Mouse (Mus musculus) MEL-GATA-1-ER (cell line): ENCODE measurements around the gene Aup1.

Experiments used
- DNase-seq: peaks from one replicate; pipeline ENCODE4 v3.0.0-alpha.2; 2012; ENCODE audit warnings: low read depth; ENCODE audit errors: extremely low read depth

Aup1 gene

DNA sequence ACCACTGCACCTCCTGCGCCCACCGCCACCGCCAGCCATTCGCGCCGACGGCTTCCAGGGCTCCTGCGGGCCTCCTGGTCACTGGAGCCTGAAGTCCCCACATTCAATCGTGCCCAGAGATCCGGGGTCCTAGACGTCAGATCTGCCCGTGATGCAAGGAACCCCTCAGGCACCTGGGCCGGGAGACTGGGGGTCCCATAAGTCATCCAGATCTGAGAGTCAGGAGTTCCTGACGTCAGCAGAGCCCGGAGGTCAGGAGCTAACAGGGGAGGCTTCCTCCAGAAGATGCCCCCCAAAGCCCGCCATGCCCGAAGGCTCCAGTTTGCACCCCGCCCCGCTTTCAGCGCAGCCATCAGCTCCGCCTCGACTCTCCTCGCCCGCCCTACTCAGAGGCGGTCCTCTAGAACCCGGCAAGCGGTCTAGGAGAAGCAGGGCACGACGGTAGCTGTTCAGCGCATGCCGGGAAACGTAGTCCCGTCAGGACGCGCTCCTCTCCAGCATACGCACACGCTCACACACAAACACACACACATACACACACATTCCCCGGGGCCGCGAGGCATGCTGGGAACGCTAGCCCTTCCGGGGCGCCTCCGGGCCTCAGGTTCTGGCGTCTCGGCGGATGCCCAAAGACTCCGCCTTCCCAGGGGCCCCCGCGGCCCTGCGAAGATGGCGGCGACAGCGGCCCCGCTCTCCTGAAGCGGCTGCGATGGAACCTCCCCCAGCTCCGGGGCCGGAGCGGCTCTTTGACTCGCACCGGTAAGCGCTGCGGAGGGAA lies at the start of gene Aup1:
TSS of gene Aup1 (plus strand) at position 448 of the 778 bp plus-strand sequence.
- peak; percentile 96 for DNase-seq

DNA sequence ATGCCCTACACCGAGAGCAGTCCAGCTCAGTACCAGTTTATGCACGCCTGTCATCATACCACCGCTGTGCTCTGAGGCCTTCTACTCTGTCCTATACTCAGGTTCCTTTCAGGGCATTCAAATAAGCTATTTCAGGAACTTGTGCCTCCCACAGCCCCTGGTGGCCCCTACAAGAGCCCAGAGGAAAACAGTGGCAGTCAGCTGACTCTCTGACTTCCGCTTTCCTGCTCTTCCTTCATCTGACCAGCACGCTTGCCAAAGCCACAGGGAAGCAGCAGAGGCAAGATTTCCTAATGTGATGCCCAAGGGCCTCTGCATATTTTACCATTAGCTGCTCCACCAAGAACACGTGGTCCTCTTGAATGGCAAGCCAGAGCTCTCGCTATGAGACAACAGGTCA lies 49.4 kb upstream of the Aup1 start:
- DNase-seq: peak; percentile 77

DNA sequence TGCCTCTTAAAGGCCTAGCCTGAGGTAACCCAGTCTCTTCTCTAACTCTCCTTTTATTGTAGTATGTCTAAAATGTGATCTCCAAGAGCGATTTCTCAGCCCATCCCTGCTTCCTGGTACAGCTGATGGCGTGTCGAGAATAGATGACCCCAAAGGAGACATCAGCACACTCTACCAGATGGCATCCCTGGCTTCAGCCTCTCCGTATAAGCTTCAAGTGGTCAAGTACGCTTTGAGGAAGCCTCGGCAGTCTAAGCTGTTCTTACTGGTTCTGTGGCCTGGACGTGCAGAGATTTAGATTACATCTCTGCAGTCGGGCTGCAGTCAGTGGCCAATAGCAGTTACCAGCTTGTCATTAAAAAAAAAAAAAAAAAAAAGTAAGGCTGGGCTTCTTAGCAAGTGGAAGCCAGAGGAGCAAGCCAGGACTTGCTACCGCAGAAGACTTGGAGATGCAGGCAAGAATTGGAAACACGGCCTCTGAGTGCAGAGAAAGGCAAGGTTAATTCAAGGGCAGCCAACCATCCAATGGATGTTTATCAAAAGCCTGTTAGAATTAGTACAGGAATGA lies 48.8 kb upstream of the Aup1 start:
- no peak for DNase-seq

DNA sequence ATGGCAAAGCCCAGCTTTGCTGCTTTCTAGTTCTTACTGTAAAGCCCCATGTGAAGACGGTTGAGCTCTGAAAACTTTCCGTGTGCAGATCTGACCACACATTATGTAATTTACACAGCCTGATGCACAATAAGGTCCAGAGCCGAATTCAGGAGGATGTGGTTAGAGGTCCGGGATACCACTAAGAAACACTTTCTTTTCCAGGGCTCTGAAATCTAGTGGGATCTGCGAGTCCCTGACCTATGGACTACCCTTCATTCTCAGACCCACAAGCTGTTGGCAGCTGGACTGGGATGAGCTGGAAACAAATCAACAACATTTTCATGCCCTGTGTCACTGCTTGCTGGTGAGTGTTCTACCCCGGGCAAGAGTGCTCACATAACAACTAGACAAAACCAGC lies 48.2 kb upstream of the Aup1 start:
- no peak for DNase-seq

DNA sequence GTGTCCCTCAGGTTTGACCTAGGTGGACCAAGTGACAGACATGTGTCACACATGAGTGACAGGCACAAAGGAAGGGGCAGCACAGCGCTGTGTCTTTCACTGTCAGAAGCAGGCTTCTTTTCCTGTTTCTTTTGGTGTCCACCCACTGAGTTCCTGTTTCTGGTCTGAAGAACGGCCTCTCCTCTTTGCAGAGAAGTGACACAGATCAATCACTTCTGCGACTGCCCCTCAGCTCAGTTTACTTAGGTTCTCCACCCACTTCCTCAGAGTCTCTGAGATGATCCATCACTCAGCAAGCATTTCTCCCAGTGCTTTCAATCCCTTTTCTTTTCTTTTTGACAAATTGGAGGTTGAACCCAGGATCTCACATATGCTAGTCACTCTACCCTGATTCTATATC lies 45.7 kb upstream of the Aup1 start:
- no peak for DNase-seq

DNA sequence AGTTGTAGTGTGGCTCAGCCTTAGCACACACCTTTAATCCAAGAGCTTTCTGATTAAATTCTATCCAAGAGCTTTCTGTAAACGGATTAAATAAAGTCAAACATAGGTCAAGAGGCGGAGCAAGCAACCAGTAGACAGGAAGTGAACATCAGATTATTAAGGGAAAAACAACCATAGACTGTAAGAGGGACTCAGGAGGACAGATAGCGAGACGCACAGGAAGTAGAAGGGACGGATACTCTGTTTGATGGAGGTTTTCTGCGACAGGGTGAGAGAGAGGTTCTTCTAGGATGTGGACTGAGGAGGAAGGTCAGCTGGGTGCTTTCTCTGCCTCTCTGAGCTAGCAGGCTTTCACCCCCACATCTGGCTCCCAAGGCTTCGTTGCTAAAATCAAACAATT lies 44.3 kb upstream of the Aup1 start:
- DNase-seq: peak; percentile 79

DNA sequence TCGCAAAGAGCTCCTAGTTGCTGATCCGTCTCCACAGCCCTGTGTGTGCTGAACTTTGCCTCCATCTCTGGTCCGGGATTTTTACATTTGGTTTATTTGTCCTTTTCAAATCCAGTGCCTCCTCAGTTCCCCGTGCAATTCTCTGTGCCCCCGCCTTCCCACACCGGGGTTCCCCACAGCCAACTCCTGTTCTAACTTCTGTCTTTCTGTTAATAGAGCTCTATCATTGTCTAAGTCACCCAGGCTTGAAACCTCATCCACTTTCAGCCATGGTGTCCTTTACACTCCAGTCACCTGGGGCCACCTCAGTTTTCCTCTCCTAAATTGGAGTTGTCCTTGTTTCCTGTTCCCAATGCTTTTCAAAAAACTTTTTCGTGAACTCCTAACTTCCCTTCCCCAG lies 43.1 kb upstream of the Aup1 start:
- no peak for DNase-seq

DNA sequence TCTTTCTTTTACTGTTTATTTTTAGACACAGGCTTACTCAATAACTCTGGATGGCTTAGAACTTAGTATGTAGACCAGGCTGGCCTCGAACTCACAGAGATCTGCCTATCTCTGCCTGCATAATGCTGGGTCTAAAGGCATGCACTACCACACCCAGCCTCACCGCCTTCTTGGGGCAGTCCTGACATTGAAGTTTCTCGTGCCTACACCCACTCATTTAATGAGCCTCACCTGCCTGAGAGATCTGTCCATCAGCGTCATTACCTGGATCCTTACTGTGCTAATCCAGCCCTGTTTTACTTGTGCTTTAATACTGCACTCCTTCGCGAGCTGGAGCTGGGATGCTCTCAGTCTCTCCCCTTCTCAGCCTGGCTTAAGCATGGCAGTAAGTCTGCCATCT lies 42.6 kb upstream of the Aup1 start:
- DNase-seq: no peak

DNA sequence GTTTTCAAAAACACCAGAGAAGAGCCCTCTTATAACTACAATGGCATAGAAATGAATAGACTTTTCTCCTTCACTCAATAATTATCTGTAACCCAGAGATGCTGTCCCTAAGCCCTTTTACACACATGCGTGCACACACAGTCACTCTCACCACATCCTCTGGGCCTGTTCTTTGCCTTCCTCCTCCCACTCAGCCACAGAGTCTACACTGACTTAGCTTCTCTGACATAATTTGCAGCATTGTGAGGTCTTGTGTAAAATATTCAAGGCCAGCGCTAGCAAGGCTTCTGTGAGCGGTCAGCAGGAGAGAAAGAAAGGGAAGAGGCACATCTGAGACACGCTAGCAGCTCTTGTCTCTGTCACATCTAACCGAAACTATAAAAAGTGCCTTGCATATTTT lies 40.9 kb upstream of the Aup1 start:
- no peak for DNase-seq

DNA sequence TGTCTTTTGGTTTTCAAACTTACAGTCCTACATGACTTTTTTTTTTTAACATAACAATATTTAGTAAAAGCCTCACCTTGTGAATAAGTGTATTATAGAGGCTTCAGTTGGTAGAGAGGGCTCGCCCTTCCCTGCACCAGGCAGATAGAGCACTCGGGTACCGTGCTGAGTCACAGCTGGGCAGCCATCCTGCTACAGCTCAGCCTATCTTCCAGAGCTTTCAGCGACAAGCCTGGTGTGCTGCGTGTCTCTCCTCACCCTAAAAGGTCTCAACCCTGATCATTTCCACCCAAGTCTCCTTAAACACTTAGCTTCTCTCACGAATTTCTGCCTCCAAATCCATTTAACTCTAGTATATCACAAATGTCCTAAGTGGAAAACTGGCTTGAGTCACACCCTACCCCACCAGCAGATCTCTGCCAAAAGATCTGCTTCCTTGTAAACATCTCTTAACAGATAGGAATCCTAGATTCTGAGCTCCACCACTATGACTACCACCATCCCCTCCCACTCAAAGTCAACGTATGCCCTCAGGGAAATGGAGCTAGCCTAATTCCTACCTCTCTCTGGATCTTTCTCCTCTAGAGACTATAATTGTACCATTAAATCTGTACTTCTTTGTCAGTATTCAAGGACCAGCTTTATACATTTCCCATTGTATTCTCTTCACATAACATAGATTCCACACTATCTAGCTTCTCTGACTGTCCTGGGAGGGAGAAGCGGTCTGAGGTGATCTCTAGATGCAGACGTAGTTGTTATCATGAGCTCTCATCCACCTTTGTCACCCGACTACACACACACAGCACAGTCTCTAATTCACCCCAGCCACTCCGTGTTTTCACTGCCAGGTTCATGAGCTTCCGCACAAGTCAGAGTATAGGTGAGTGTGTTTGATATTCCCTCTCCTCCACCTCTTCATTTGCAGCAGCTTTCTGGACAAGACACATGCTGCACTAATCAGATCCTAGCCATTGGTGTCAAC lies 39.5 kb upstream of the Aup1 start:
- no peak for DNase-seq

DNA sequence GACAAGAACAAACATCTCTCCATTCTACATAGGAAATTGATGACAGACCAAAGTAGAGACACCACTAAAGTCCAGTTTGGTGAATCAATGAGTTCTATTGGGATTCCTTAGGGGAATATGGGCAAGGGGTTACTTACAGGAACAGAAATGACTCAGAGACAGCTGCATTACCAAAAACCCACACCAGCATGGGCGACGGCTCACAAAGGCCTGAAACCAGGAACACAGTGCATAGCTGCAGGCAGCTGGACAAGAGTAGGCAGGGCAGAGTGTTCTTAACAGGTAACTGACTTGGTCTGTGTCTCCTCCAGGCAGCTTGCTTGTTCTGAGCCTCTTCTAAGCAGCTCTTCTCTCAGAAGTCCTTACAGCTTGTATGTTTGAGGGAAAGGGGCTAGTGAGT lies 38.6 kb upstream of the Aup1 start:
- no peak for DNase-seq

DNA sequence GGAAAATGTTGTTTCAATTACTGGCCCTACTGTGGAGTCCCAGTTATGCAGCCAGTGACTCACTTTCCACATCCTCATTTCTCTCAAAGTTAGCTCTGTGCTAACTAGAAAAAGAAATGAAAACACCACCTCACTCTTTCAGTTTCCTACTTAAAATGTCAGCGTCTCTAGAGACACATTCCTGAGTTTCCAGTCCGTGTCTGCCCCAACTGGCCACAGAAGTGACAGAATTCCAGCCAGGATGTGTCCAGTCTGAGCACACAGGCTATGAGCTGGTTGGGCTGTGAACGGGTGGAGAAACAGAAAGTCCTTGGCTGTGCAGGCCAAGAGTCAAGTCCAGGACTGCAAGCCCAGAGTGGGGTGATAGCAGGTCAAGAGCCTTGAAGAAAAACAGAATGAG lies 37.1 kb upstream of the Aup1 start:
- DNase-seq: no peak

DNA sequence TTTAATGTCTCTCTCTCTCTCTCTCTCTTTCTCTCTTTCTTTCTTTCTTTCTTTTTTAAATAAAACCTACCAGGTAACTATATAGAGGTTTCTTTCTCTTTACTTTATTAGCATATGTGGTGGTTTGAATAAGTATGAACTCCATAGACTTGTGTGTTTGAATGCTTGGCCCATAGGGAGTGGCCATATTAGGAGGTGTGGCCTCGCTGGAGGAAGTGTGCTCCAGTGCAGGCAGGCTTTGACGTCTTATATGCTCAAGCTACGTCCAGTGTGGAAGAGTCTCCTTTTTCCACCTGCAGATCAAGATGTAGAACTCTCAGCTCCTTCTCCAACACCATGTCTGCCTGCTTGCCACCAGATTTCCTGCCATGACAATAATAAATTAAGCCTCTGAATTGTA lies 35.3 kb upstream of the Aup1 start:
- no peak for DNase-seq

DNA sequence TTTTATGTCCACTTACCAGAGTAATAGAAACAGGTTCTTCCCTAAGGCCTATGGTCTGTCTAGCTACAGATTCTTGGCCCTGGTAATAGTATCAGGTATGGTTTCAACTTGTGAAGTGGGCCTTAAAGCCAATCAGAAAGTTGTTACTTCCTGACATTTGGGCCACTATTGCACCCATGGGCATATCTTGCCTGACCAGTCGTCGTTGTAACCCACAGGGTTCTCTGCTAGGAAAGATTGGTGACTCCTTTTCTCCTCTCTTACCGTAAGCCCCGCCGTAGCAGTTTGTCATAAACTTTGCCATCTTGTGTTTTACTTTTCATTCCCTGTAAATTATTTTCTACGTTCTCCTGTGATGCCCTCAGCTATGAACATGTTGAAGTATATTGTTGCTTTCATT lies 34.2 kb upstream of the Aup1 start:
- no peak for DNase-seq

DNA sequence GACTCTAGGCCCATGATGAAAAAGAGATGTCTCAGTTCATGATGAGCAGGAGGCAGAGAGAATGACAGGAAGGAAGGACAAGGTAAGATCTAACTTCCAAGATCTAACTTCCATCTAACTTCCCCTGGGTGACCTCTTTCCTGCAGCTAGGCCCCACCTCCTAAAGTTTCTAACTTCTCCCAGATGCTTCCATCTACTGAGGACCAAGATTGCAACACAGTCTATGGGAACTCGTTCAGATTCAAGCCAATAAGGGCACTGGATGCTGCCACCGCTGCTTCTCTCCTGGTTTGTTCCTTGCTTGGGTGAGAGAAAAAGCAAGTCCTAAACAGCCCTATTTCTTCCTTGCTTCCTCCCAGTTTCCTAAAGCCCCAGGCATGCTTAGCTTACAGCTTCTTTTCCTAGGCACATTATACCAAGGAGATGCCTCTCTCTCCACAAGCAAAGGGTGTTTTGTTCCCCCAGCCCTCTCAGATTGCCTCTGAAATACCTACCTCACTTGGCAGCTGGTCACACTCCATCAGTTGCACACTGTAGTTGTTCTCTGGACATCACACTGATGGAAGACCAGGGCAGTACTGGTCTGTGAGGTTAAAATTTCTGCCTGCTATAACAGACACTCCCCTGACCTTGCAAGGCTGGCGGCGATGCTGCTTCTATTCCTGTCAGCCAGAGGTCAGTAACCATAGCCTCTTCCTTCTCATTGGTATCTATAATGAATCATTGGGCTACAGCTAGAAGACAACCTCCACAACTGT lies 33.3 kb upstream of the Aup1 start:
- no peak for DNase-seq

DNA sequence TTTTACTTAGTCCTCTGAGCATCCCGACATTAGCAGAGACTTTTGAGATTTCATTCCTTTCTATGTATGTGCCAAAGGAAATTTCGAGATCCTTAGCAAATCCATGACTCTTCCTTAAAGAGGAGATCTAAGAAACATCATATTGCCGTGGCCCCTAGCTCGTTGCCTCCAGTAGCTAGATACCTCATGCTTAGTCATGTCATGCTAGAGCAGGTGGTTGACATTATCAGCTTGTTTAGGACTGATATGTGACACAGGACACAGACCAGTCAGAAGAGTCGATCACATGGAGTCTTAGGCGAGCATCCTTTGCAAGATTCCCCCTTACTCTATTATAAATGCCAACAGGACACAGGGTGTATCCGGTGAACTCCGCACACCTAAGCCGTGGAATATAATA lies 31.3 kb upstream of the Aup1 start:
- DNase-seq: no peak

DNA sequence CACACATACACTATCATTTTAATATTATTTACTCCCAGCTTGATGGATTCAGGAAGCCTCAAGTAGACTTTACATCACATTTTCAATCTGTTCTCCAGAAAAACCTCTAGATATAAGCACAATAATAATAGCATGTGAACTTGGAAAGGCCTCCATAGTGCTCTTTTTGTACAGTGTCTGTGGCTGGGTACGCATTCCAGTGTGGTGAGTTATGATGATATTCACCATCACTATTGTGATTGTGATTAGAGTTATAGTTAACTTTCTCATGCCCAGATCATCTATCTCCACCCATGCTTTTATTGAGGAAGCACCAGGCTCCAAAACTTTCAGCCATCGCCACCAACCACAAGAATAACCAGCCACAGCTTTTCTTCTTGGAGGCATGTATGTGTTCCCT lies 30.5 kb upstream of the Aup1 start:
- no peak for DNase-seq

DNA sequence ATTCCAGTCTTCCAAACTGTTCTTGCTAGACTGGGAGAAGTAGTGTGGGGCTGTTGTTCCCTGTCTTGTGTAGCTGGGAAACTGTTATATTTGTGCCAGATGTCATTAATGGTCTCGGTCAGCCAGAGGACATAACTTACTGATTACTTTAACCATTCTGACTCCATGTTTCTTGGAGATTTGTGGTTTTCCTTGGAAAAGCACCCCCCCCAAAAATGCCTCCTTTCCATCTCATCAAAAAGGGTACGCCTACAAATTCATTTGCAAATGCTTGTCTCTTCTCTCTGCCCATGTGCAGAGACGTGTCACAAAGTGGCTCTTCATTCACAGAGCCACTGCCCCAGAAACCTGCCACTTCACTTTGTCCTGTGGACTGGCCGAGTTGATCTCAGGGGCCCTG lies 29.9 kb upstream of the Aup1 start:
- no peak for DNase-seq

DNA sequence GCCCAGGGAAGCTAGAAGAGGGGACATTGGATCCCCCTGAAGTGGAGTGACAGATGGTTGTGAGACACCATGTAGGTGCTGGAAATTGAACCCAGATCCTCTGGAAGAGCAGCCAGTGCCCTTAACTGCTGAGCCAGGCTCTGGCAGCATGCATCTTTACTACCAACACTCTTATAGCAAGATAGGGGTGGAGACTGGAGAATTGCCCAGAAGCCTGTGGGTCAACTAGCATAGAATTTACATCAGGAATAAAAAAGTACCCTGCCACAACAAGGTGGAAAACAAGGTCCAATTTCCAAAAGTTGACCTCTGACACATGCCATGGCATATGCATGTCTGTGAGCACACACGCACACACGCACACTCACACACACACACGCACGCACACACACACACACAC lies 29.1 kb upstream of the Aup1 start:
- DNase-seq: no peak

DNA sequence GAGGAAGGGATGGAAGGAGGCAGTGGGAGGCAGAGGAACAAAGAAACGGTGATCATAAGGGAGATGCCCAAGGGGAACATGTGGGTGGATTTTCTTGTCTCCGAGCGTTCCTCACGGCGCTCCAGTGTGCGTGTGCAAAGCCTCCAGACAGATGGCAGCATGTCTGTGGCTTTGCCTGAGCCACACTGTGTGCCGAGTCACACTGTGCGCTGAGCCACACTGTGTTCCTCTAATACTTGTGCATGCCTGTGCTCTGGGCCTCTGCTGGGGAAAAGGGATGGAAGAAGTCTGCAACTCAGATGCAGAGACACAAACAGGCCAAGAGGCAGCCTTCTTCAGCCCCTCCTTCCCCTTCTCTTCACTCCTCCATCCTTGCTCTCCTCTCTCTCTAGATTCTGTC lies 27.0 kb upstream of the Aup1 start:
- DNase-seq: no peak

DNA sequence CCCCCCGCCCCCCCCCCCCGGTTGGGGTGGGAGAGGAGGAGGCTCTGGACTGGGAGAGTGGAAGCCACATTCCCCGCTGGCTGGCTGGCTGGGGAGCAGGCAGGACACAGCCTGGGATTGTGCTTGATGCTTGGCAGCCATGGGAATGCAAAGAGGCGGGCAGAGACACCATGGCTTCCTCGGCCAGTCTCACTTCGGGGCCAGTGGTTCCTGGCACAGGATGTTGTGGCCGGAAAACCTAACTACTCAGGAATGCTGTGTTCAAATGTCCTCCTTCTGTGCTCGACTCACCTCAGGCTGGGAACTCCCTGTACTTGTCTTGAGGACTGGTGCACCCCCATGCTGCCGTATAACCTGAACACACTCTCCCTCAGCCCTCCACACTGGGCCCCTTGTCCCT lies 26.6 kb upstream of the Aup1 start:
- no peak for DNase-seq

DNA sequence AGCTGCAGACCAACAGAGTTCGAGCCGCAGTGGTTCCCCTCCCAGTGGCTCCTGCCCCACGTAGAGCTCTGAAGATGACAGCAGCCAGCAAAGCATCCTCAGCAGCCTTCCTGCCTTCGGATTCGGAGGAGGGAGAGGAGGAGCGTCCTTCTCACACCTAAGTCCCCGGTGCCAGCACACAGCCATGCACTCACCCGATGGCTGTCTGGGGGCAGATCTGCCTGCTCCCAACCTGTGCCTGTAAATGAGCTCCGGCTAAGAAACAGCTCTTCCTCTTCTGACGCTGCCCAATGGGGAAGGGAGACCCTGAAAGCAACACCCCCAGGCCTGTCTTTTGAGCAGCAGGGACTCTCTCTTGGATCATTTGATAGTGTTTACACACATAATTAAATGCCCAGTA lies 24.5 kb upstream of the Aup1 start:
- DNase-seq: no peak
